Mouse (Mus musculus): ENCODE measurements around the gene Afg3l1. TPM values are rescaled to one million over a fixed set of nuclear protein-coding genes. Genes with fewer than 3 reads are reported as not detected.
"Not testable (repeated sequence)": the region's sequence is repeated elsewhere in the genome, so short reads cannot be mapped to it uniquely, and the experiment has no call there.

Afg3l1 gene
- total and polyA plus RNA-seq, 2 experiments = 22.8 to 37.8 TPM

DNA sequence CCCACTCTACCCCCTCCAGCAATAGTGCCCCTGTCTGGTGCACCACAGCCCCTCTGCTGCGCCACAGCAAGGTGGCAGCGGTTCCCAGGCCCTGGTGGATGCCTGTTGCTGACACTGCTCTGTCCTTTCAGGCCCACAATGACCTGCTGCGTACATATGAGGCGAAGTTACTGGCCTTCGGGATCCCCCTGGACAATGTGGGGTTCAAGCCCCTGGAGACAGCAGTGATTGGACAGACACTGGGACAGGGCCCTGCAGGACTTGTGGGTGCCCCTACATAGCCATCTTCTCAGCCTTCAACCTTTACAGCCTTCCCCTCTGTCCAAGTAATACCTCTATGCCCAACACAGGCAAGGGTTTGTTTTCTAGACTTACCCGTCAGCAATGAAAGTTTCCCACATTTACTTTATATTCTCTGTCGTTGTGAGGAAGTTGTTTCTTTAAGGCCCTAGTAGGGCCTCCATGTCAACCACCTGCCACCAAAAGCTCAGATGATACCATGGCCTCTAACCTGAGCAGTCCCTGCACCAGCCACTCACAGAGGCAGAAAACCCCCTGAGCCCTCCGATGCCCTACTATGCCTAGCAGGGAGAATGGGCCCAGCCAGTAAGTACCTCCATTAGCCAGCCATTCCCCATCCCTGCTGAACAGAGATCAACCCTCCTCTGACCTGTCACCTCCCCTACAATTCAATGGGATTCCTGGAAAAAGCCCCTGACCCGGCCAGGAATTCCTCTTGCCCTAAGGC lies 58.7 kb downstream of the Afg3l1 start:
- 92% methylated on average over 9 of the region's 9 CpGs for whole genome bisulfite sequencing
- peaks cover 4% of the 10 kb centered on the region; the same call in 1 of the 2 replicates for H3K36me3 ChIP-seq (ENCODE audit: control insufficient read depth, insufficient read depth, low read length)
- H3K27ac ChIP-seq (replicated peaks; ENCODE audit: insufficient read depth, low read depth, low read length) = no peak overlapping the region
- H3K4me3 ChIP-seq (ENCODE audit: insufficient read depth, low read depth, low read length) = no peak overlapping the region
- TF ChIP-seq POLR2A (IDR thresholded peaks at IDR 0.05; ENCODE audit: extremely low read depth, insufficient read depth, low read length) = no peak
- no peak for TF ChIP-seq CTCF (IDR thresholded peaks at IDR 0.05; ENCODE audit: low read depth, low read length)
- H3K9ac ChIP-seq (ENCODE audit: low read depth, low read length) = no peak overlapping the region
- no peaks in the 10 kb centered on the region for H3K4me1 ChIP-seq (ENCODE audit: control insufficient read depth, insufficient read depth, low read length)
- no peaks in the 10 kb centered on the region for H3K27me3 ChIP-seq (ENCODE audit: control insufficient read depth, insufficient read depth, low read length)
- no peak for DNase-seq (ENCODE audit: extremely low read depth, low read depth, low spot score)
- no peaks in the 10 kb centered on the region for H3K79me2 ChIP-seq (ENCODE audit: control insufficient read depth, insufficient read depth, low read length)

GRCm38 (mm10) chr8:123536990-123537380 lies 59.3 kb downstream of the Afg3l1 start:
- Histone ChIP-seq H3K4me3 (ENCODE audit: insufficient read depth, low read depth, low read length) (no peak overlapping the region), H3K36me3 (ENCODE audit: control insufficient read depth, insufficient read depth, low read length) (peaks cover 4% of the 10 kb centered on the region; the same call in 1 of the 2 replicates), H3K27me3 (ENCODE audit: control insufficient read depth, insufficient read depth, low read length) (no peaks in the 10 kb centered on the region), H3K9ac (ENCODE audit: low read depth, low read length) (no peak overlapping the region), H3K79me2 (ENCODE audit: control insufficient read depth, insufficient read depth, low read length) (no peaks in the 10 kb centered on the region), H3K27ac (replicated peaks; ENCODE audit: insufficient read depth, low read depth, low read length) (no peak overlapping the region), H3K4me1 (ENCODE audit: control insufficient read depth, insufficient read depth, low read length) (no peaks in the 10 kb centered on the region)
- TF ChIP-seq CTCF (IDR thresholded peaks at IDR 0.05; ENCODE audit: low read depth, low read length) = no peak
- TF ChIP-seq POLR2A (IDR thresholded peaks at IDR 0.05; ENCODE audit: extremely low read depth, insufficient read depth, low read length) = no peak
- DNase-seq (ENCODE audit: extremely low read depth, low read depth, low spot score) = no peak
- 84% methylated on average over 9 of the region's 10 CpGs for WGBS

- H3K9ac ChIP-seq (ENCODE audit: low read depth, low read length); DNase-seq (ENCODE audit: extremely low read depth, low read depth, low spot score); H3K4me1 ChIP-seq (ENCODE audit: control insufficient read depth, insufficient read depth, low read length); H3K27ac ChIP-seq (replicated peaks; ENCODE audit: insufficient read depth, low read depth, low read length); H3K36me3 ChIP-seq (ENCODE audit: control insufficient read depth, insufficient read depth, low read length); H3K27me3 ChIP-seq (ENCODE audit: control insufficient read depth, insufficient read depth, low read length); H3K79me2 ChIP-seq (ENCODE audit: control insufficient read depth, insufficient read depth, low read length); H3K4me3 ChIP-seq (ENCODE audit: insufficient read depth, low read depth, low read length): not testable (repeated sequence)
- WGBS = 66% methylated on average over 7 of the region's 14 CpGs
Measured at GRCm38 (mm10) chr8:123537641-123538040, 59.9 kb downstream of the Afg3l1 start.

Other genes with a start within 250 kb of the Afg3l1 start
- gene Spata2l, start 241.7 kb upstream of the Afg3l1 start, total RNA-seq (2014; rRNA removed) = 16.8 and 18.1 TPM in 2 replicates
- gene Spata2l, start 241.7 kb upstream of the Afg3l1 start, polyA plus RNA-seq (2012; rRNA removed) = 27.3 and 41.2 TPM in 2 replicates
- gene Zfp276, start 223.7 kb upstream of the Afg3l1 start, total RNA-seq (2014; rRNA removed) = 21.3 and 26.3 TPM in 2 replicates
- gene Zfp276, start 223.7 kb upstream of the Afg3l1 start, polyA plus RNA-seq (2012; rRNA removed) = 17.7 and 24.5 TPM in 2 replicates
- 5.6 and 6.6 TPM in 2 replicates for gene Vps9d1, start 223.6 kb upstream of the Afg3l1 start, total RNA-seq (2014; rRNA removed)
- gene Vps9d1, start 223.6 kb upstream of the Afg3l1 start, polyA plus RNA-seq (2012; rRNA removed) = 40.9 and 48.8 TPM in 2 replicates
- 0.94 and 1.8 TPM in 2 replicates for gene Fanca, start 159.3 kb upstream of the Afg3l1 start, total RNA-seq (2014; rRNA removed)
- 0.88 and 1.1 TPM in 2 replicates for gene Fanca, start 159.3 kb upstream of the Afg3l1 start, polyA plus RNA-seq (2012; rRNA removed)
- under 0.01 and 0.07 TPM in 2 replicates for gene Spire2, start 145.2 kb upstream of the Afg3l1 start, total RNA-seq (2014; rRNA removed)
- 0.13 TPM in 1 of 2 replicates, not detected in the other for gene Spire2, start 145.2 kb upstream of the Afg3l1 start, polyA plus RNA-seq (2012; rRNA removed)
- gene Tcf25, start 104.2 kb upstream of the Afg3l1 start, total RNA-seq (2014; rRNA removed) = 86.7 and 94.3 TPM in 2 replicates
- gene Tcf25, start 104.2 kb upstream of the Afg3l1 start, polyA plus RNA-seq (2012; rRNA removed) = 83.8 and 117 TPM in 2 replicates
- gene Mc1r, start 70.8 kb upstream of the Afg3l1 start, total RNA-seq (2014; rRNA removed) = not detected in 2 replicates
- gene Mc1r, start 70.8 kb upstream of the Afg3l1 start, polyA plus RNA-seq (2012; rRNA removed) = not detected in 2 replicates
- gene Tubb3, start 66.5 kb upstream of the Afg3l1 start, total RNA-seq (2014; rRNA removed) = 0.67 TPM in 1 of 2 replicates, not detected in the other
- not detected in 2 replicates for gene Tubb3, start 66.5 kb upstream of the Afg3l1 start, polyA plus RNA-seq (2012; rRNA removed)
- 20.5 and 20.6 TPM in 2 replicates for gene Def8, start 54.4 kb upstream of the Afg3l1 start, total RNA-seq (2014; rRNA removed)
- 32.2 and 33.5 TPM in 2 replicates for gene Def8, start 54.4 kb upstream of the Afg3l1 start, polyA plus RNA-seq (2012; rRNA removed)
- not detected in 2 replicates for gene Dbndd1, start 37.6 kb downstream of the Afg3l1 start, total RNA-seq (2014; rRNA removed)
- not detected in 2 replicates for gene Dbndd1, start 37.6 kb downstream of the Afg3l1 start, polyA plus RNA-seq (2012; rRNA removed)
- 1.8 TPM in 2 replicates for gene Gas8, start 40.9 kb downstream of the Afg3l1 start, total RNA-seq (2014; rRNA removed)
- 1.4 and 1.6 TPM in 2 replicates for gene Gas8, start 40.9 kb downstream of the Afg3l1 start, polyA plus RNA-seq (2012; rRNA removed)
- 25.6 and 41.1 TPM in 2 replicates for gene Rhou, start 176.0 kb downstream of the Afg3l1 start, total RNA-seq (2014; rRNA removed)
- 34.1 and 38.6 TPM in 2 replicates for gene Rhou, start 176.0 kb downstream of the Afg3l1 start, polyA plus RNA-seq (2012; rRNA removed)

Data from liver, adult 2 months (tissue).